Mouse (Mus musculus): Measurements from ENCODE around the gene Galnt16. TPM values are rescaled to one million over a fixed set of nuclear protein-coding genes. Genes with fewer than 3 reads are reported as not detected.

Galnt16 gene
- polyA plus RNA-seq, 1 experiment from 2014 or later: 1.3 TPM

DNA sequence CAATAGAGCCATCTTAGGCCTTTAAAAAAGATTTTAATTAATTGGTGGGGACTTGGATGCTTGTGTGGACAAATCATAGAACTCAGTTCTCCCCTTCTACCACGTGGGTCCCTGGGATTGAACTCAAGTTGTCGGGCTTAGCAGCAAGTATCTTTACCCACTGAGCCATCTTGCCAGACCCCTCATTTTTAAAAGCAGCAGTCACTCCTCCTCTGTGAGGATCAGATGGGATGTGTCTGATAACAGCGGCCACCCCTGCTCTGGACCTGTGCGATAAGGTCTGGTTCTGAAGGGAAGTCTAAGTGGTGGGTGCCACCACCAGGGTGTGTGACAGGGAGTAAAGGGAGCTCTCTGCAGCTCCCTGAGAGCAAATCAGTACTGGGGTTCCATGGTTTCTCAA lies 77.5 kb downstream of the Galnt16 start:
- ATAC-seq (replicated peaks; ENCODE audit: insufficient number of reproducible peaks, low FRiP score, low TSS enrichment): no peak
- Histone ChIP-seq H3K4me2 (no peak overlapping the region), H3K9me3 (replicated peaks; ENCODE audit: control insufficient read depth, low read length) (no peaks in the 10 kb centered on the region), H3K36me3 (ENCODE audit: control insufficient read depth, insufficient read depth, low read length) (no peaks in the 10 kb centered on the region), H3K4me1 (ENCODE audit: control insufficient read depth, insufficient read depth, low read length) (peaks cover 8% of the 10 kb centered on the region), H3K27me3 (ENCODE audit: control insufficient read depth, insufficient read depth, low read length) (no peaks in the 10 kb centered on the region; the same call in 1 of the 2 replicates), H3K4me3 (ENCODE audit: low read depth, low read length) (no peak overlapping the region), H3K27ac (ENCODE audit: low read depth, low read length) (no peak overlapping the region), H3K9ac (ENCODE audit: low read depth, low read length) (no peak overlapping the region)
- 69% methylated on average over 4 of the region's 4 CpGs for WGBS (ENCODE audit: insufficient replicate concordance)

DNA sequence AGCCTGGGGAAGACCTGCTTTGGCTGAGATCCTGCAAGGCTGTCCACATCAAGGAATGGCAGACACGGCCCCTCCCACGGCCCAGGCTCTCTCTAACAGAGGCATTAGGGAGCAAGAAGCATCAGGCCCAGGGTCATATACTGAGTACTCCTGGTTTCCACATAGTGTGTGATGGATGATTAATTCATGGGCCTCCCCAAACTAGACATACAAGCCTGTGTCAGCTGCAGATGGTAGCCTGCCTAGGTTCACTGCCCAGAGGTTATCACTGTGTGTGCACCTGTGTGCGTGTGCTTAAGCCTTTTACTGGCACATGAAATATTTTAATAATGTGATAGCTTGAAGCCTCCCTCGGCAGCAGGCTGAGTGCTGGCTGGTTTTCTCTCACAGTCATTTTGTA lies 77.9 kb downstream of the Galnt16 start:
- no peak overlapping the region for H3K27ac ChIP-seq (ENCODE audit: low read depth, low read length)
- H3K27me3 ChIP-seq (ENCODE audit: control insufficient read depth, insufficient read depth, low read length): no peaks in the 10 kb centered on the region
- 80% methylated on average over 4 of the region's 4 CpGs for WGBS (ENCODE audit: insufficient replicate concordance)
- peaks cover 8% of the 10 kb centered on the region for H3K4me1 ChIP-seq (ENCODE audit: control insufficient read depth, insufficient read depth, low read length)
- H3K4me3 ChIP-seq (ENCODE audit: low read depth, low read length): no peak overlapping the region
- H3K9ac ChIP-seq (ENCODE audit: low read depth, low read length): no peak overlapping the region
- H3K9me3 ChIP-seq (replicated peaks; ENCODE audit: control insufficient read depth, low read length): no peaks in the 10 kb centered on the region
- no peaks in the 10 kb centered on the region for H3K36me3 ChIP-seq (ENCODE audit: control insufficient read depth, insufficient read depth, low read length)
- no peak overlapping the region for H3K4me2 ChIP-seq
- no peak for ATAC-seq (replicated peaks; ENCODE audit: insufficient number of reproducible peaks, low FRiP score, low TSS enrichment)

DNA sequence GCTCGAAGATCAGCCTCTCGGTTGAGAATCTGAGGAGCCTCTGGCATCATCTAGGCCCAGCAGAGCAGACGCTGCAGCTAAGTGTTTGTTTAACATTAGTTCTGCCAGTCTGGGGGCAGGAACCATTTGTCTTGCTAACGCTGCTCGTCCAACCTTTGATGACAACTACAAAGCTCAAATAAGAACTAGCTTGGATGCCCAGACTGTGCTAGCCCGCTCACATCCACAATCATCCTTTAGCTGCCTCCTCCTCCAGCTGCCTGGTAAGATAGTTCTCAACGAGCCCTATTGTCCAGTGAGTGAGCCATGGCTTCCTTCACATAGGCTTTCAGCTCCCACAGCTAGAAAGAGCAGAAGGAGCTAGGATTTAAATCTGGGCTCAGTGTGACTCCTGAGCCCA lies 80.2 kb downstream of the Galnt16 start:
- Histone ChIP-seq H3K4me1 (ENCODE audit: control insufficient read depth, insufficient read depth, low read length) (peaks cover 10% of the 10 kb centered on the region), H3K4me3 (ENCODE audit: low read depth, low read length) (no peak overlapping the region), H3K4me2 (no peak overlapping the region), H3K9ac (ENCODE audit: low read depth, low read length) (no peak overlapping the region), H3K27ac (ENCODE audit: low read depth, low read length) (no peak overlapping the region), H3K27me3 (ENCODE audit: control insufficient read depth, insufficient read depth, low read length) (no peaks in the 10 kb centered on the region), H3K9me3 (replicated peaks; ENCODE audit: control insufficient read depth, low read length) (no peaks in the 10 kb centered on the region), H3K36me3 (ENCODE audit: control insufficient read depth, insufficient read depth, low read length) (no peaks in the 10 kb centered on the region)
- no peak for ATAC-seq (replicated peaks; ENCODE audit: insufficient number of reproducible peaks, low FRiP score, low TSS enrichment)
- 43% methylated on average over 7 of the region's 7 CpGs for WGBS (ENCODE audit: insufficient replicate concordance)

DNA sequence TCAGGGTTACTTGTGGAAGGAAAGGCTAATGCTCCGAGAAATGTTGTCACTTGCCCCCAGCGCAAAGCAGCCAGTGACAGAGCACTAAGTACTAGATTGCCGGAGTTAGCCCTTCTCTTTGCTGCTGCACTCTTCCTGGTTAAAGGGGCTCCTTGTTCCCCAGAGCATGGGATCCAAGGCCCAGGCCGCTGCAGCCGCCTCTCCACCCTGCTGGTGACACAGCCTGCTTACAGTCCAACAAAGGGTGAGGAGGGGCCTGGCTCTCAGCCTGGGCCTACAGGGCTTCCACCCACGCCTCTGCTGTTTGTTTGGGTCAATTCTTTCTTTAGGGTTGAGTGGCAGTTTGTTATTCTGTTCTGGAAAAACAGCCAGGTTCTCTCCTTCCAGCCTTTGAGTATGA lies 80.7 kb downstream of the Galnt16 start:
- no peaks in the 10 kb centered on the region for H3K9me3 ChIP-seq (replicated peaks; ENCODE audit: control insufficient read depth, low read length)
- H3K27me3 ChIP-seq (ENCODE audit: control insufficient read depth, insufficient read depth, low read length): no peaks in the 10 kb centered on the region
- WGBS (ENCODE audit: insufficient replicate concordance): 56% methylated on average over 6 of the region's 6 CpGs
- no peak overlapping the region for H3K9ac ChIP-seq (ENCODE audit: low read depth, low read length)
- no peak overlapping the region for H3K27ac ChIP-seq (ENCODE audit: low read depth, low read length)
- no peak for ATAC-seq (replicated peaks; ENCODE audit: insufficient number of reproducible peaks, low FRiP score, low TSS enrichment)
- peaks cover 15% of the 10 kb centered on the region for H3K4me1 ChIP-seq (ENCODE audit: control insufficient read depth, insufficient read depth, low read length)
- no peak overlapping the region for H3K4me2 ChIP-seq
- H3K4me3 ChIP-seq (ENCODE audit: low read depth, low read length): no peak overlapping the region
- no peaks in the 10 kb centered on the region for H3K36me3 ChIP-seq (ENCODE audit: control insufficient read depth, insufficient read depth, low read length)

DNA sequence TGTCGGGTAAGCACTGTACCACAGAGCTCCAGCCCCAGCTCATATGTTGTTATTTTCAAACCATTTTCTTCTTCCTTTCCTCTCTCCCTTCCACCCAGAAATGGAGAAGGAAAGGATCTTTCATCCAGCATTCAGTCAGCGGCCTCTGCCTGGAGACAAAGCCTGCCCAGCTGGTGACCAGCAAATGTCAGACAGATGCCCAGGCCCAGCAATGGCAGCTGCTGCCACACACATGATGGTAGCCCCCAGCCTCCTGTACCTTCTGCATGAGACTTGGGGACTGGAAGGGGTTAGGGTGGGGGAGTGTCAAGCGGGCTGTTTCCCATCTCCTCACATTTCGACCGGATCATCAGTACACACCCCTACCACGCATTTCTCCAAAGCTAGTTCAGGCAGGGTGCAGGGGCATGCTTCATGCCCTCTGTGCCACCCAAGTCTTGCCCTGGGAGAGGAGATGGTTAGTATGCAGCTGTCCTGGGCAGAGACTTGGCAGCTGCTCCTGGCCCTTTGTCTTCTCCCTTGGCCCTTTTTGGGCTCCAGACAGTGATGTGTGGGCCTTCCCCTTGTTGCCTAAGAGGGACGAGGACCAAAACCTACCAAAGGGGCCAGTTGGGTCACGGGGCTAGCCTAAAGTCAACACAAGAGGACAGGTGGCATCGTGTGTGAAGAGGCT lies 83.7 kb downstream of the Galnt16 start:
- WGBS (ENCODE audit: insufficient replicate concordance): 82% methylated on average over 9 of the region's 9 CpGs
- H3K4me1 ChIP-seq (ENCODE audit: control insufficient read depth, insufficient read depth, low read length): peaks cover 13% of the 10 kb centered on the region
- no peak for ATAC-seq (replicated peaks; ENCODE audit: insufficient number of reproducible peaks, low FRiP score, low TSS enrichment)
- no peak overlapping the region for H3K4me3 ChIP-seq (ENCODE audit: low read depth, low read length)
- H3K27me3 ChIP-seq (ENCODE audit: control insufficient read depth, insufficient read depth, low read length): no peaks in the 10 kb centered on the region
- H3K36me3 ChIP-seq (ENCODE audit: control insufficient read depth, insufficient read depth, low read length): no peaks in the 10 kb centered on the region
- no peaks in the 10 kb centered on the region for H3K9me3 ChIP-seq (replicated peaks; ENCODE audit: control insufficient read depth, low read length)
- H3K9ac ChIP-seq (ENCODE audit: low read depth, low read length): no peak overlapping the region
- no peak overlapping the region for H3K27ac ChIP-seq (ENCODE audit: low read depth, low read length)
- H3K4me2 ChIP-seq: no peak overlapping the region

DNA sequence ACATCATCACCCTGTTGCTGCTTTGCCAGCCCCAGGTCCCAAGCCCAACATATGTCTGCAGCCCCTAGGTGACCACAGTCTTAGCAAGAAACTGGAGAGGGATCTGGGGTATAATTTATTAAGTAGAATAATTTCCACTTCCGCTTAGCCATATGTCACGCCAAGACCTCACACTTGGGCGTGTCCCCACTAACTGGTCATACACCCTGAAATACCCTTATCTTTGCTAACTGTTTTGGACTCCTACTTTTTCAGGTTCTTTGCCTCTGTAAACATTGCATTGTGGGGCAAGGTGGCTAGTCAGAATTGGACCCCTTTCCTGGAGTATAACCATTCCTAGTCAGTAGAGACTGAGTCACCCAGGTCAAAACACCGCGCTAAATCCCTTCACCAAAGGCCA lies 84.4 kb downstream of the Galnt16 start:
- no peak overlapping the region for H3K27ac ChIP-seq (ENCODE audit: low read depth, low read length)
- ATAC-seq (replicated peaks; ENCODE audit: insufficient number of reproducible peaks, low FRiP score, low TSS enrichment): no peak
- no peaks in the 10 kb centered on the region for H3K27me3 ChIP-seq (ENCODE audit: control insufficient read depth, insufficient read depth, low read length)
- H3K36me3 ChIP-seq (ENCODE audit: control insufficient read depth, insufficient read depth, low read length): no peaks in the 10 kb centered on the region
- H3K9ac ChIP-seq (ENCODE audit: low read depth, low read length): no peak overlapping the region
- H3K4me3 ChIP-seq (ENCODE audit: low read depth, low read length): no peak overlapping the region
- no peak overlapping the region for H3K4me2 ChIP-seq
- no peaks in the 10 kb centered on the region for H3K9me3 ChIP-seq (replicated peaks; ENCODE audit: control insufficient read depth, low read length)
- 86% methylated on average over 5 of the region's 5 CpGs for WGBS (ENCODE audit: insufficient replicate concordance)
- H3K4me1 ChIP-seq (ENCODE audit: control insufficient read depth, insufficient read depth, low read length): peaks cover 13% of the 10 kb centered on the region

DNA sequence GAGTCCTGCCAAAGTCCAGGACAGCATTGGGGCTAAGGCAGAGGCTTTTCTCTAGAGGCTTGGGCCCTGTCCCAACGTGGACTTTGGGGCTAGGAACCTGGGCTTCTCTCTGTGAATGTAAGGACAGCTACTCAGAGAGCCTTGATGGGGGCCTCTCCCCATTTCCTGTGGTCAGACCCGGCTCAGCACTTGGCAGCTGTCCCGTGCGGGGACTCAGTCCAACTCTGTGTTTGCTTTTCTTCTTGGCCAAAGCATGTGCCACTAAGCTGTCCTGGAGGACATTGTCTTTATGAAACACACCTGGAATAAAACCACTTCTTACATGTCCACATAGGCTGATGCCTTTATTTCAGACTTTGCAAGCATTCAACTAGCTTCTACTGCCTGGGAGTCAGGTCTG lies 85.5 kb downstream of the Galnt16 start:
- Histone ChIP-seq H3K4me1 (ENCODE audit: control insufficient read depth, insufficient read depth, low read length) (peaks cover 13% of the 10 kb centered on the region), H3K4me3 (ENCODE audit: low read depth, low read length) (no peak overlapping the region), H3K27me3 (ENCODE audit: control insufficient read depth, insufficient read depth, low read length) (no peaks in the 10 kb centered on the region), H3K9ac (ENCODE audit: low read depth, low read length) (no peak overlapping the region), H3K27ac (ENCODE audit: low read depth, low read length) (no peak overlapping the region), H3K4me2 (no peak overlapping the region), H3K9me3 (replicated peaks; ENCODE audit: control insufficient read depth, low read length) (no peaks in the 10 kb centered on the region), H3K36me3 (ENCODE audit: control insufficient read depth, insufficient read depth, low read length) (no peaks in the 10 kb centered on the region)
- 53% methylated on average over 4 of the region's 4 CpGs for WGBS (ENCODE audit: insufficient replicate concordance)
- no peak; the same call in 1 of the 2 replicates for ATAC-seq (replicated peaks; ENCODE audit: insufficient number of reproducible peaks, low FRiP score, low TSS enrichment)

DNA sequence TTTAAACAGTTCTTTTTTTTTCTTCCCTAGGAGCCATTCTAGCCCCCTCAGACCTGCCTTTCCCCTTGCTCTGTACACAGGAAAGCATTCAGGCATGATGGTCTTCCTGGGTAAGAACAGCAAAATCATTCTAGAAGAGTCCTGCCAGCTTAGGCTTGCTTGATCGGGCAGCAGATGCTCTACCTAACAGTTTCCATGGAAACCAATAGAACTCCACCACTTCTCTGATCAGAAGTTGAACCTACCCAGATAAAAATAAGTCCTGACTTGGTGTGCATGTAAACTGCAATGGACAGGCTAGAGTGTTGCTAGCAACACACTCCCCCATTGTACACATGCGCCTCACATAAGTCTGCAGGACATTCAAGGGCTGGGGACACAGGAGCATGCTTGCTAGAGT lies 86.1 kb downstream of the Galnt16 start:
- no peak for ATAC-seq (replicated peaks; ENCODE audit: insufficient number of reproducible peaks, low FRiP score, low TSS enrichment)
- Histone ChIP-seq H3K4me2 (no peak overlapping the region), H3K9me3 (replicated peaks; ENCODE audit: control insufficient read depth, low read length) (no peaks in the 10 kb centered on the region), H3K4me3 (ENCODE audit: low read depth, low read length) (no peak overlapping the region), H3K4me1 (ENCODE audit: control insufficient read depth, insufficient read depth, low read length) (peaks cover 13% of the 10 kb centered on the region), H3K36me3 (ENCODE audit: control insufficient read depth, insufficient read depth, low read length) (no peaks in the 10 kb centered on the region), H3K9ac (ENCODE audit: low read depth, low read length) (no peak overlapping the region), H3K27me3 (ENCODE audit: control insufficient read depth, insufficient read depth, low read length) (no peaks in the 10 kb centered on the region), H3K27ac (ENCODE audit: low read depth, low read length) (no peak overlapping the region)
- 82% methylated on average over 2 of the region's 2 CpGs for WGBS (ENCODE audit: insufficient replicate concordance)

DNA sequence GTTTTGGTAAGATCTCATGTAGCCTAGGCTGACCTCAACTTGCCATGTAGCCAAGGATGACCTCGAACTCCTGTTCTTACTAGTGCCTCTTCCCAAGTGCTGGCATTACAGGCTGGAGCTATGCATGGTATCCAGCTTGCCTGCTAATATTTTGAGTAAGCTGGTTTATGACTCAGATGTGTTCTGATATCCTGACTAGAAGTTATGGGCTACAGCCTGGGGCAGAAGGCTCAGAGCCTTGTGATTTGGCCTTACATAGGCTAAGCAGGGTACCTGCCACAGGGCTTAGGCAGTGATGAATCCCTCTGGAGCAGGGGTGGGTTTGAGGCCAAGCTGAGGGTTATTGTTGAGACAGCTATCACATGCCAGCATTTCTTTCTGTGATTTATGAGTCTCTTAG lies 90.5 kb downstream of the Galnt16 start:
- Histone ChIP-seq H3K36me3 (ENCODE audit: control insufficient read depth, insufficient read depth, low read length) (no peaks in the 10 kb centered on the region), H3K27ac (ENCODE audit: low read depth, low read length) (no peak overlapping the region), H3K9me3 (replicated peaks; ENCODE audit: control insufficient read depth, low read length) (no peaks in the 10 kb centered on the region), H3K9ac (ENCODE audit: low read depth, low read length) (no peak overlapping the region), H3K27me3 (ENCODE audit: control insufficient read depth, insufficient read depth, low read length) (no peaks in the 10 kb centered on the region), H3K4me2 (no peak overlapping the region), H3K4me3 (ENCODE audit: low read depth, low read length) (no peak overlapping the region), H3K4me1 (ENCODE audit: control insufficient read depth, insufficient read depth, low read length) (peaks cover 8% of the 10 kb centered on the region)
- 87% methylated on average over 1 of the region's 1 CpGs for WGBS (ENCODE audit: insufficient replicate concordance)
- no peak for ATAC-seq (replicated peaks; ENCODE audit: insufficient number of reproducible peaks, low FRiP score, low TSS enrichment)

Data from heart, embryonic 11.5 days (tissue).